Mouse (Mus musculus): ENCODE data around the gene Gm960.

DNA sequence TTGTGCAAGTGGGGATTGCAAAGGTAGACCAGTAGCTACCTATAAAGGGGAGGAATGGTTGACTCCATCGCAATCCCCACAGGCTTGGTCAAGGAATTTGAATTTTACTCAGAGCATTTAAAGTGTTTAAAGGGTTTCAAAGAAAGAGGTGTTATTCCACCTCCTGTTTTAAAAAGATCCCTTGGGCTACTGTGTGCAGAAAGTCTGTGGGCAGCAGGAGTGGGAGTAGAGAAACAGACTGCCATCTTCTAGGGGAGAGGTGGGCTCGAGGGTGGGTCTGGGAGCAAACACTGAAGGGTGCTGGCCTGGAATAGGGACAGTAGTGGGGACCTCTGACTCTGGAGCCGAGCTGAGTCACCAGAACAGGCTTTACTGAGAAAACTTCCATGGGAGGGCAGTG lies 34.6 kb upstream of the Gm960 start:
- TF ChIP-seq CTCF (IDR thresholded peaks at IDR 0.05; ENCODE audit: extremely low read depth, insufficient read depth, insufficient read length, insufficient replicate concordance) (no peak), POLR2A (IDR thresholded peaks at IDR 0.05; ENCODE audit: low read depth, low read length) (no peak)

Data from spleen, adult 2 months (tissue).